Mouse (Mus musculus) liver, adult 2 months (tissue): Measurements from ENCODE around the gene Cela2a.

Source experiments
- CTCF ChIP-seq: fragments of 200-500 bp; IDR thresholded peaks from 2 replicates; pipeline ENCODE4 v1.5.1; 2011; ENCODE audit warnings: low read depth, low read length, control low read depth
- POLR2A ChIP-seq: fragments of 200-500 bp; IDR thresholded peaks from 2 replicates; pipeline ENCODE4 v1.6.1; 2011; ENCODE audit warnings: low read length, control low read depth; ENCODE audit not compliant: insufficient read depth; ENCODE audit errors: extremely low read depth

DNA sequence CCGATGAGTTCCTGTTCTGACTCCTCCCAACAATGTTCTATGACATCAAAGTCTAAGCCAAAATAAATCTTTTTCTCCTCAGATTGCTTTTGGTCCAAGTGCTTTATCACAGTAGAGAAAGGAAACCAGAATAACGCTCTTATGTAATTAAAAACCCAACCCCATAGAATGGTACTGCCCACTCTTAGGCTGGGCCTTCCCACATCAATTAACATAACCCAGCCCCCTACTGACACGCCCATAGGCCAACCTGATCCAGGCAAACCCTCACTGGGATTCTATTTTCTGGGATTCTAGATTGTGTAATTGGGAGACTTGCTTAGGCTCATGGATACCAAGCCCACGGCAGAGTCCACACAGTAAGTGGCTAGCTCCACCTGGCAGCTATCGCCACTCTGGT is 39.0 kb upstream of the Cela2a start:
- TF ChIP-seq CTCF, result no peak
- TF ChIP-seq POLR2A, result no peak
